Mouse (Mus musculus) stomach, postnatal 0 days (tissue): ENCODE results near the gene Slc15a1.

Experiments used
- CTCF ChIP-seq: IDR thresholded peaks from 2 replicates; pipeline ENCODE4 v1.5.1; 2016; ENCODE audit warnings: antibody characterized with exemption, low read depth, mild to moderate bottlenecking, moderate library complexity
- EP300 ChIP-seq: optimal IDR thresholded peaks from 2 replicates; pipeline ENCODE3; 2016; ENCODE audit warnings: antibody characterized with exemption

DNA sequence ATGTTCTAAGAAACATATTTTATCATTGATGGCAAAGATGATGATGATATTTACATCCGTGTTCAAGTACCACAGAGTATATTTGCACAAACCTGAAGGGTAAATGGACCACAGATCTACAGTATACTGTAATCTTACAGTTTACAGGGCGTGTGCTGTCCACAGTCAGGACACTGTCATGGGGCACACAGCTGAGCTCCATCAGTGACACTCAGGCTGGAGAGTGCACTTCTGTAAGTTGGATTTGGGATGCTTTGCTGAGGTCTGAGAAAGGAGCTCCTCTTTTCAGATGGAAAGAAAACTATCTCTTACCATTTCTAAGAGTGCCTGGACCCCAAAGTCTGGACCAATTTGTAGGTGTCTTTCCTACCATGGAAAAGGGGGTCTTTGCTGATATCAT lies 9.9 kb downstream of the Slc15a1 start:
- TF ChIP-seq CTCF (no peak), EP300 (no peak)
